Mouse (Mus musculus) spleen, adult 2 months (tissue): ENCODE results near the gene Ctdspl. TPM values are rescaled to one million over a fixed set of nuclear protein-coding genes. Genes with fewer than 3 reads are reported as not detected.

Source experiments
- DNase-seq, 2 experiments: peaks; one replicate each; pipeline versions ENCODE4 v3.0.0 to v3.0.0-alpha.2; 2012 to 2021; ENCODE audit warnings: low spot score in 2 of 2, low read depth in 1 of 2
- H3K27ac ChIP-seq: fragments of 200-500 bp; 2 replicates; pipeline ENCODE4 v1.5.1; 2012; ENCODE audit warnings: low read length, inconsistent platforms; ENCODE audit not compliant: insufficient read depth
- H3K27me3 ChIP-seq: fragments of 200-500 bp; 2 replicates; pipeline ENCODE4 v1.6.1; 2012; ENCODE audit warnings: mild to moderate bottlenecking, moderate library complexity, low read length, inconsistent platforms; ENCODE audit not compliant: control insufficient read depth, insufficient read depth
- H3K36me3 ChIP-seq: fragments of 200-500 bp; 2 replicates; pipeline ENCODE4 v1.6.1; 2012; ENCODE audit warnings: mild to moderate bottlenecking, low read length, inconsistent platforms; ENCODE audit not compliant: control insufficient read depth, insufficient read depth
- H3K4me1 ChIP-seq: fragments of 200-500 bp; 2 replicates; pipeline ENCODE4 v1.6.1; 2011; ENCODE audit warnings: inconsistent platforms; ENCODE audit not compliant: control insufficient read depth, insufficient read depth, insufficient read length
- H3K4me3 ChIP-seq: fragments of 200-500 bp; 2 replicates; pipeline ENCODE4 v1.5.1; 2011; ENCODE audit warnings: mild to moderate bottlenecking, inconsistent platforms; ENCODE audit not compliant: insufficient read depth, insufficient read length; ENCODE audit errors: extremely low read depth
- CTCF ChIP-seq: fragments of 200-500 bp; IDR thresholded peaks from 2 replicates; pipeline ENCODE4 v1.5.1; 2011; ENCODE audit warnings: mild to moderate bottlenecking, inconsistent platforms; ENCODE audit not compliant: insufficient read depth, insufficient read length, insufficient replicate concordance; ENCODE audit errors: extremely low read depth
- POLR2A ChIP-seq: fragments of 200-500 bp; IDR thresholded peaks from 2 replicates; pipeline ENCODE4 v1.6.1; 2011; ENCODE audit warnings: low read depth, low read length, inconsistent platforms
- WGBS: fragments of 180-500 bp; shearing (Covaris S2); methylation state at CpG from one replicate; pipeline ENCODE4 v1.1.7; 2018; 5-methylcytosine and 5-hydroxymethylcytosine counted together
- polyA plus RNA-seq: library from polyadenylated mRNA; depleted of rRNA; stranded (reverse); fragments of >200 nt; gene quantifications from 2 replicates; pipeline ENCODE4 v1.2.3, GENCODE M21; 2012

The Ctdspl gene
- polyA plus RNA-seq, 1 experiment, result 6.8 TPM

- H3K27ac ChIP-seq, result no peak overlapping the region
- WGBS, result 73% methylated on average over 12 of the region's 12 CpGs
- H3K4me3 ChIP-seq, result no peak overlapping the region
- no peaks in the 10 kb centered on the region; the same call in 1 of the 2 replicates for H3K4me1 ChIP-seq
- no peaks in the 10 kb centered on the region for H3K27me3 ChIP-seq
- H3K36me3 ChIP-seq, result no peaks in the 10 kb centered on the region
- TF ChIP-seq POLR2A (no peak), CTCF (no peak)
- no peak for DNase-seq
Observed at GRCm38 (mm10) chr9:118936071-118936470, 9.8 kb downstream of the Ctdspl start.

GRCm38 (mm10) chr9:118937515-118937914, 11.3 kb downstream of the Ctdspl start:
- Histone ChIP-seq H3K36me3 (no peaks in the 10 kb centered on the region), H3K27ac (no peak overlapping the region), H3K4me3 (no peak overlapping the region), H3K27me3 (no peaks in the 10 kb centered on the region), H3K4me1 (no peaks in the 10 kb centered on the region; the same call in 1 of the 2 replicates)
- WGBS, result 78% methylated on average over 3 of the region's 3 CpGs
- TF ChIP-seq POLR2A (no peak), CTCF (no peak)
- DNase-seq, result no peak

- Histone ChIP-seq H3K36me3 (no peaks in the 10 kb centered on the region), H3K4me1 (no peaks in the 10 kb centered on the region; the same call in 1 of the 2 replicates), H3K27ac (no peak overlapping the region), H3K4me3 (no peak overlapping the region), H3K27me3 (no peaks in the 10 kb centered on the region)
- 84% methylated on average over 13 of the region's 13 CpGs for WGBS
- TF ChIP-seq POLR2A, result no peak
- no peak for DNase-seq
Observed at GRCm38 (mm10) chr9:118939410-118939809, 13.2 kb downstream of the Ctdspl start.

- no peak overlapping the region for H3K27ac ChIP-seq
- TF ChIP-seq CTCF (no peak), POLR2A (no peak)
- H3K36me3 ChIP-seq, result no peaks in the 10 kb centered on the region
- H3K4me1 ChIP-seq, result no peaks in the 10 kb centered on the region; the same call in 1 of the 2 replicates
- no peak for DNase-seq
- no peak overlapping the region for H3K4me3 ChIP-seq
- H3K27me3 ChIP-seq, result no peaks in the 10 kb centered on the region
- 86% methylated on average over 12 of the region's 12 CpGs for WGBS
Observed at GRCm38 (mm10) chr9:118939831-118940230, 13.6 kb downstream of the Ctdspl start.

- no peak for TF ChIP-seq POLR2A
- no peak for TF ChIP-seq CTCF
- no peaks in the 10 kb centered on the region; the same call in 1 of the 2 replicates for H3K4me1 ChIP-seq
- no peaks in the 10 kb centered on the region for H3K36me3 ChIP-seq
- WGBS, result 87% methylated on average over 12 of the region's 12 CpGs
- no peaks in the 10 kb centered on the region for H3K27me3 ChIP-seq
- H3K27ac ChIP-seq, result no peak overlapping the region
- H3K4me3 ChIP-seq, result no peak overlapping the region
- DNase-seq, result no peak
Observed at GRCm38 (mm10) chr9:118940591-118941207, 14.4 kb downstream of the Ctdspl start.

- Histone ChIP-seq H3K4me1 (no peaks in the 10 kb centered on the region), H3K27ac (no peak overlapping the region), H3K36me3 (no peaks in the 10 kb centered on the region), H3K4me3 (no peak overlapping the region), H3K27me3 (no peaks in the 10 kb centered on the region)
- TF ChIP-seq CTCF (no peak), POLR2A (no peak)
- DNase-seq, result no peak
- 88% methylated on average over 4 of the region's 4 CpGs for WGBS
Observed at GRCm38 (mm10) chr9:118942030-118942429, 15.8 kb downstream of the Ctdspl start.

- 81% methylated on average over 5 of the region's 5 CpGs for WGBS
- H3K27ac ChIP-seq, result no peak overlapping the region
- H3K36me3 ChIP-seq, result no peaks in the 10 kb centered on the region
- TF ChIP-seq POLR2A, result no peak
- no peak for TF ChIP-seq CTCF
- H3K27me3 ChIP-seq, result no peaks in the 10 kb centered on the region
- H3K4me3 ChIP-seq, result no peak overlapping the region
- no peaks in the 10 kb centered on the region for H3K4me1 ChIP-seq
- no peak for DNase-seq
Observed at GRCm38 (mm10) chr9:118943941-118944340, 17.7 kb downstream of the Ctdspl start.
